Mouse (Mus musculus): ENCODE measurements at regions not wholly inside any gene's neighbourhood (a gene's known extent, or its start where the extent isn't known, plus 50 kb on each side); places are given as distances from the start of the nearest gene placed in this dataset.

GRCm38 (mm10) chr7:52399513-52399912, 384.0 kb upstream of the 1700015G11Rik start:
- DNase-seq, result no peak

GRCm38 (mm10) chr7:52391793-52392192, 376.3 kb upstream of the 1700015G11Rik start:
- DNase-seq, result peak; percentile 26
